Mouse (Mus musculus): ENCODE measurements around the gene Gdf15. TPM values are rescaled to one million over a fixed set of nuclear protein-coding genes. Genes with fewer than 3 reads are reported as not detected.
A peak's percentile ranks its signal among the peaks of the same experiment; 100 is the strongest.

The Gdf15 gene
- total and polyA plus RNA-seq, 2 experiments from 2014 or later: 0.22 to 0.26 TPM

DNA sequence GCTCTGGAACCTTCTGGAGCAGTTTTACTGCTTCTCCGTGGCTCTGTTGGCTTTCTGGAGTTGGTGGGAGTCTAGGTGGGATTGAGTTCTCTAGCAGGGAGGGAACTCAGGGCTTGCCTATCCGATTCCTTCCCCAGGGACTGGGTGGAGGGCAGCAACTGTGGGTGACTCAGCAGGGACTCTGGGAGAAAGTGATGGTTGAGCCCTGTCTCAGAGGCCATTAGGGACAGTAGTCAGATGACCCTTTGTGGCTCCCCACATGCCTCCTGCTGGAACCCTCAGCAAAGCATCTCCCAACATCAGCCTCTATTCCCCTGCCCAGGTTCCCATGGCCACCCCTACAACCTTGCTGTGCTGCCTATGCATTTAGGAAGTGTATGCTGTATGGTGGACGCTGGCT lies 10.8 kb upstream of the Gdf15 start:
- Histone ChIP-seq H3K9ac (replicated peaks; ENCODE audit: low read length, poor library complexity, severe bottlenecking) (no peak overlapping the region), H3K36me3 (ENCODE audit: insufficient read depth, low read length) (no peaks in the 10 kb centered on the region), H3K4me1 (ENCODE audit: insufficient read depth, low read length) (no peaks in the 10 kb centered on the region), H3K27me3 (ENCODE audit: insufficient read depth, low read length) (no peaks in the 10 kb centered on the region), H3K4me2 (ENCODE audit: low read depth, low read length, poor library complexity, severe bottlenecking) (no peak overlapping the region), H3K27ac (ENCODE audit: low read depth, low read length) (no peak overlapping the region), H3K9me3 (ENCODE audit: low read length) (no peaks in the 10 kb centered on the region), H3K4me3 (ENCODE audit: low read depth, low read length) (no peak overlapping the region)
- TF ChIP-seq CTCF (IDR thresholded peaks at IDR 0.05): no peak
- DNase-seq (ENCODE audit: low spot score) (no peak), ATAC-seq (ENCODE audit: low FRiP score) (no peak)
- 76% methylated on average over 3 of the region's 3 CpGs for WGBS

DNA sequence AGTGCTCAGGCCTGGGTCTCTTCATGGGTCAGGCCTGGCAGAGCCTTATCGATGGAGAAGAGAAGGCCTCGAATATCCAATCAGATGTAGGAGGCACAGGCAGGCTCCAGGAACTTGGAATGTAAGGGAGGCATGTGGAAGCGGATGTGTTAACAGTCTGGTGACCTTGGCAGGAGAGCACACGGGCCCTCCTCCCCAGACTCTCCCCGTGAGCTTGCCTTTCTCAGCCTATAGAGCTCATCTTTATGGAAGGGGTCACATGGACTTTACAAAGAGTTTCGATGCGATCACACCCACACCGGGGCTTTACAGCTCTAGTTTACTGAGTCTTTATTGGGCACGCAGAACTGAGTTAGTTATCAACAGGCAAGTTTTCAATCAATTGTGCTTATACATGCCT lies 6.5 kb upstream of the Gdf15 start:
- Histone ChIP-seq H3K36me3 (ENCODE audit: insufficient read depth, low read length) (no peaks in the 10 kb centered on the region), H3K27me3 (ENCODE audit: insufficient read depth, low read length) (no peaks in the 10 kb centered on the region), H3K4me3 (ENCODE audit: low read depth, low read length) (no peak overlapping the region), H3K9me3 (ENCODE audit: low read length) (no peaks in the 10 kb centered on the region), H3K27ac (ENCODE audit: low read depth, low read length) (no peak overlapping the region), H3K4me1 (ENCODE audit: insufficient read depth, low read length) (no peaks in the 10 kb centered on the region), H3K4me2 (ENCODE audit: low read depth, low read length, poor library complexity, severe bottlenecking) (no peak overlapping the region), H3K9ac (replicated peaks; ENCODE audit: low read length, poor library complexity, severe bottlenecking) (no peak overlapping the region)
- WGBS: 75% methylated on average over 9 of the region's 9 CpGs
- ATAC-seq (ENCODE audit: low FRiP score): no peak
- DNase-seq (ENCODE audit: low spot score): no peak
- TF ChIP-seq CTCF (IDR thresholded peaks at IDR 0.05): no peak

- Histone ChIP-seq H3K36me3 (ENCODE audit: insufficient read depth, low read length) (no peaks in the 10 kb centered on the region), H3K4me2 (ENCODE audit: low read depth, low read length, poor library complexity, severe bottlenecking) (no peak overlapping the region), H3K27ac (ENCODE audit: low read depth, low read length) (no peak overlapping the region), H3K9ac (replicated peaks; ENCODE audit: low read length, poor library complexity, severe bottlenecking) (no peak overlapping the region), H3K27me3 (ENCODE audit: insufficient read depth, low read length) (no peaks in the 10 kb centered on the region), H3K4me1 (ENCODE audit: insufficient read depth, low read length) (no peaks in the 10 kb centered on the region), H3K4me3 (ENCODE audit: low read depth, low read length) (no peak overlapping the region), H3K9me3 (ENCODE audit: low read length) (no peaks in the 10 kb centered on the region)
- WGBS: 58% methylated on average over 8 of the region's 8 CpGs
- ATAC-seq (ENCODE audit: low FRiP score) (no peak), DNase-seq (ENCODE audit: low spot score) (no peak)
- no peak for TF ChIP-seq CTCF (IDR thresholded peaks at IDR 0.05)
Observed at GRCm38 (mm10) chr8:70636838-70637237, 4.6 kb upstream of the Gdf15 start.

- Histone ChIP-seq H3K27ac (ENCODE audit: low read depth, low read length) (no peak overlapping the region), H3K36me3 (ENCODE audit: insufficient read depth, low read length) (no peaks in the 10 kb centered on the region), H3K4me3 (ENCODE audit: low read depth, low read length) (no peak overlapping the region), H3K4me2 (ENCODE audit: low read depth, low read length, poor library complexity, severe bottlenecking) (no peak overlapping the region), H3K27me3 (ENCODE audit: insufficient read depth, low read length) (peaks cover 7% of the 10 kb centered on the region; the same call in 1 of the 2 replicates), H3K9ac (replicated peaks; ENCODE audit: low read length, poor library complexity, severe bottlenecking) (no peak overlapping the region), H3K9me3 (ENCODE audit: low read length) (no peaks in the 10 kb centered on the region), H3K4me1 (ENCODE audit: insufficient read depth, low read length) (no peaks in the 10 kb centered on the region)
- ATAC-seq (ENCODE audit: low FRiP score) (no peak), DNase-seq (ENCODE audit: low spot score) (no peak)
- TF ChIP-seq CTCF (IDR thresholded peaks at IDR 0.05): no peak
- 75% methylated on average over 6 of the region's 6 CpGs for WGBS
Observed at GRCm38 (mm10) chr8:70635527-70635926, 3.3 kb upstream of the Gdf15 start.

GRCm38 (mm10) chr8:70634066-70634465 lies 1.8 kb upstream of the Gdf15 start:
- no peaks in the 10 kb centered on the region for H3K4me1 ChIP-seq (ENCODE audit: insufficient read depth, low read length)
- peak; percentile 21 for DNase-seq (ENCODE audit: low spot score)
- H3K9me3 ChIP-seq (ENCODE audit: low read length): no peaks in the 10 kb centered on the region
- peaks cover 7% of the 10 kb centered on the region; the same call in 1 of the 2 replicates for H3K27me3 ChIP-seq (ENCODE audit: insufficient read depth, low read length)
- no peak overlapping the region for H3K4me2 ChIP-seq (ENCODE audit: low read depth, low read length, poor library complexity, severe bottlenecking)
- ATAC-seq (ENCODE audit: low FRiP score): no peak
- no peak for TF ChIP-seq CTCF (IDR thresholded peaks at IDR 0.05)
- no peak overlapping the region for H3K27ac ChIP-seq (ENCODE audit: low read depth, low read length)
- H3K4me3 ChIP-seq (ENCODE audit: low read depth, low read length): no peak overlapping the region
- H3K36me3 ChIP-seq (ENCODE audit: insufficient read depth, low read length): no peaks in the 10 kb centered on the region
- H3K9ac ChIP-seq (replicated peaks; ENCODE audit: low read length, poor library complexity, severe bottlenecking): no peak overlapping the region
- 54% methylated on average over 6 of the region's 6 CpGs for WGBS

DNA sequence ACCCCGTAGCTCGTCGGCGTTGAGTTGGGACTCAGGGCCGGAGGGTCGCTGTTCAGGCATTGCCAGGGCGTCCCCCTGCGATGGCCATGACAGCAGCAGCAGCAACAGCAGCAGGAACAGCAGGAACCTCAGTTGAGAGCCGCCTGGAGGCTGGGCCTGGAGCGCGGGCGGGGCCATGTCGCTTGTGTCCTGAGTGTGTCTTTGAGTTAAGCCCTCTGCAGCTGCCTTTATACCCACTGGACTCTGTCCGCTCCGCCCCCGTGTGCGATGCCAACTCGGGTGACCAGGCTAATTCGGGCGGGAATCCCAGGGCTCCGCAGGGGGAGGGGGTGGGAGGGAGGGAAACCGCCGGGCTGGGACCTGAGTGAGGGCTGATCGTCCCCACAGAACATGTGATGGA lies 820 bp downstream of the Gdf15 start:
- H3K4me1 ChIP-seq (ENCODE audit: insufficient read depth, low read length): no peaks in the 10 kb centered on the region
- H3K27me3 ChIP-seq (ENCODE audit: insufficient read depth, low read length): peaks cover 7% of the 10 kb centered on the region; the same call in 1 of the 2 replicates
- no peak overlapping the region for H3K9ac ChIP-seq (replicated peaks; ENCODE audit: low read length, poor library complexity, severe bottlenecking)
- H3K36me3 ChIP-seq (ENCODE audit: insufficient read depth, low read length): no peaks in the 10 kb centered on the region
- WGBS: 17% methylated on average over 24 of the region's 24 CpGs
- ATAC-seq (ENCODE audit: low FRiP score): no peak
- H3K4me2 ChIP-seq (ENCODE audit: low read depth, low read length, poor library complexity, severe bottlenecking): no peak overlapping the region
- no peaks in the 10 kb centered on the region for H3K9me3 ChIP-seq (ENCODE audit: low read length)
- no peak for TF ChIP-seq CTCF (IDR thresholded peaks at IDR 0.05)
- no peak for DNase-seq (ENCODE audit: low spot score)
- H3K4me3 ChIP-seq (ENCODE audit: low read depth, low read length): no peak overlapping the region
- H3K27ac ChIP-seq (ENCODE audit: low read depth, low read length): no peak overlapping the region

All from midbrain, postnatal 0 days (tissue).